Mouse (Mus musculus) WW6 (cell line): ENCODE measurements around the gene Gpam.
A peak's percentile ranks its signal among the peaks of the same experiment; 100 is the strongest.

Experiments
- DNase-seq: peaks from one replicate; pipeline ENCODE4 v3.0.0-alpha.2; 2013; ENCODE audit warnings: low read depth, low spot score

The Gpam gene

DNA sequence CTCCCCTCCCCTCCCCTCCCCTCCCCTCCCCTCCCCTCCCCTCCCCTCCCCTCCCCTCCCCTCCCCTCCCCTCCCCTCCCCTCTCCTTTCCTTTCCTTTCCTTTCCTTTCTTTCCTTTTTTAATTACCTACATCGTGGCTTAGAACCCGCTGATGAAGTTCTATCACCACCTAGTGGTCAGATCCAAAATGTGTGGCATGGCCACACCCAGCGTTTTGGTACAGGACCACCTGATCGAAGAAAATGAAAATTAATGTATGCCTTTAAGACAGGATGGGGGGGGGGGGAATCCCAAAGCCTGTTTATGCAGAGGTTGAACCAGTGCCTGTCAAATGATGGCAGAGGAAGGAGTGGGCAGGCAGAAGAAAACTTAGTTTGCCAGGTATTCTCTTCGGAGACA is 65.1 kb downstream of the Gpam start:
- DNase-seq, result peak; percentile 28

DNA sequence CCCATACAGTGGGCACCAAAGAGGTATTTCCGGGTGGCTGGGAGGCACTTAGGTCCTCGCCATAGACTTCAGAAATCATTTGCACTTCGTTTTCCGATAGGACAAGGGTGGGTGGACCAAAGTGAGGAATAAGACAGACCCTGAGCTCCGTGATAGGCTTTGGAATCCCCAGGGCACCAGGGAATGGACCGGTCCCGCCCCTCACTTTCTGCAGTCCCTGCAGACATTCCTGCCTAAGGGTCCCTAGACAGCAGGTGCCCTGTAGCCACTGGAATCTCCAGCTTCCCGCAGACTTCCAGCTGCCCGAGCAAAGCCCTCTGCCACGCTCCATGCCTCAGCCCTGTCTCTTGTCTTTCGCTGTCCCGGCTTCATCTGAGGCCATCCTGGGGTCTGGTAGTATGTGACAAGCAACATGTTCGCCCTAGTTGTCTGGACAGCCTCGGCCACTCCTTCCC is 65.6 kb downstream of the Gpam start:
- no peak for DNase-seq

DNA sequence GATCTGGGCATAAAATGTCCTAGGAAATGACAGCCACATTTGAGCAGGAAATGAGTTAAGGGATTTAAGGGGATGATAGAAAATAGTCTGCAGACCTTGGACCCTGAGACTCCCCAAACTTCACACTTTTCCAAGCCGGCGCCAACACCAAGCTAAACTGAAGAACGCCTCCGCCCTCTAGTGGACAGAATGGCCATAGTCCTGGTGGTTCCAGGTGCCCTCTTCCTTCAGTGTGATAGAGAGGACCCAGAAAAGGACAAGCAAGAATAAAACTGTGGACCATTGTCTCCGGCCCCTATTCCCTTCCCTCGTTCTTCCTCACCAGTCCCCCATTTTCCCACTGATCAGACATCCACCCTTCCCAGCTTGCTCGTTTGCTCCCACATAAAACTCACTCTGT is 66.1 kb downstream of the Gpam start:
- DNase-seq, result peak; percentile 38

DNA sequence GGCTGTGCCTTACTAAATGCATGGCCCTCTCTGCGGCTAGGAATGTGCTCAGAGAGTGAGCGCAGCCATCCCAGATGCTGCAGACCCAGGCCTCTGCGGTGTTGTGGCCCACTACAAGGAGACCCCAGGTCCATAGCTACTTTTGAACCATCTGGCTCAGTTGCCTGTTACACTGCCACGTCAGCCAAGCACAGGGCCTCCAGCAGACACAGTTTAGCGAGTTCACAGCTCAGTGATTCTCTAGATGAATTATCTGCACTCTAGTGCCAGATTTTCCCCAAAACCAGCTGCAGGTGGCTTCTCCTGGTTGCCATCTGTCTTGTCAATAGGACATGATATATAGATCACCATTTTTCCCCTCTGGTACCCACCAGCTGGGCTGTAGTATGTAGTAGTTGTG is 69.6 kb downstream of the Gpam start:
- no peak for DNase-seq

DNA sequence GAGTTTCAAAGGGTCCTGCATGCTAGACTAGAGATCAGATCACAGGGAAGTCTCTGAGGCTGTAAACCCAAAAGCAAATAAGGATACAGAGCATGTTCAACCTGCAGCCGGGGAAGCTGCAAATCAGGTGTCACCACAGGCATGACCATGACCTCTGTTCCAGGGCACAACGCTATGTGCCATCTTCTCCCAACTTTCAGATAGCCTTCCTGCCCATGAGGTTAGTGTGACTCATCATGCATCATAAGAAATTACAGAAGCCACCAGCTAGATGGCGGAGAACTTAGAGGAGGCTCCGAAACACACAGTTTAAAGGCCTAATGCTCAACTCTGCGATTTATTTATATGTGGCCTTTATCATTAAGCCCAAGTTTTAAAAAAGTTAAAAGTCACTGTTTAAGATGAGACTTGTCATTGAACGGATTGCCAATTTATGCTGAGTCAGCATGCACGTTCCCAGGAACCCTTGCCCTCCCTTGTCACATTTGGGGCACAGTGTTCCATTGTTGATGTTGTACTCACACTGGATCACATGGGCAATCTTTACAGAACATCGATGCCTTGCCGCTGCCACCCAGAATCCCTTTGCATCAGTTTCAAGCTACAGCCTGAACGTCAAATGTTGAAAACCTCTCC is 71.3 kb downstream of the Gpam start:
- DNase-seq, result no peak

DNA sequence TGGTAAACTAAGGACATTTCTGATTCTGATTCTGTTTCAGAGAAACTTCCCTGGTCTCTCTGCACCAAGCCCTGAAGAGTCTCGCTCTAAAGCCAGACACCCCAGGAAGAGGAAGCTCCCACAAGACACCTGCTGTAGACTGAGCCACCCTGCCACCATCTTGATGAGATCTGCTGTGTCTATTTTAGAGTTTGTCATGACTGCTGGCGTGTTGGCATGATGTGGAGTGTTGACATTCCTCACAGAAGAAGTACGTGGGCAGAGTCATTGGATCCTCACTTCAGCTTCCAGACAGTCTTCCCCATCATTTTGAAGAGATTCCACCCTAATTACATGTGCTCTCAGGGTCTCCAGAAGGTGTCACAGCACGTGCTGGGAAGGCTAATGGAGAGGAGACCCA is 73.9 kb downstream of the Gpam start:
- no peak for DNase-seq

DNA sequence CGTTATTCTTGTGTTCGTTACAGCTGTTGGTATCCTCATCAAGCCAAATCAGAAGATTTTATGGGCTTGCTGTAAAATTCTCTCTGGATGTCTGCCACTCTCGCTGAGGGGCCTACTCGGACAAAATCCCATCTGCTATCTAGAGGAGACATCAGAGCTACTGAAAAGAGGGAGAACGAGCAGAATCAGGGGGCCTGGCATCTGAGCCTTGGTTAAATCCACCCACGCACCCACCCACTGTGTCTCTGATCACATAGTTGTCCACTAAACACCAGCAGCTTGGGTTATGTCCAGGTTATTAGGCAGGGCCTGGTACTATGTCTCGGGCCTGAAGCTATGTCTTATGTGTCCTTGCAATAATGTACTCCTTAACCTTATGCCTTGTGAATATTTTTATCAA is 89.6 kb downstream of the Gpam start:
- no peak for DNase-seq

DNA sequence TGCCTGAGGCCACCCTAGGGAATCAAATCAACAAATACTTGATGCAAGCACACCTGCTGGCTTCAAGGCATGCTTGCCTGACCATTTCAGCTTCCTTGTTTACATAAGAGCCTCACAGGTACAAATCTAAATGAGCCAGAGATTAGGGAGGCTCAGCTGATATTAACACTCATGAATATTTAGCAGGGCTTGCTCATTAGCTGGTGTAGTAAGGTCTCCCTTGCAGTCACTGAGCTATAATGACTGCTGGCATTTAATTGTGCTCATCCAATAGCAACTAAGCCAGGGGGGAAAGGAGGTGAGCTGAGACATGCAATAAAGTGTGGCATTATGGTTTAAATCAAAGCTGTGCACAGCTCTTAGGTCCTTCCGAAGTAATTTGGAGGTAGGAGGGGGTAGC is 108.2 kb downstream of the Gpam start:
- DNase-seq, result no peak
